Mouse (Mus musculus): ENCODE measurements around the gene Nt5dc3.

- TF ChIP-seq CTCF (conservative IDR thresholded peaks at IDR 0.05; ENCODE audit: insufficient read depth, insufficient read length, low read depth, low read length), result no peak
- TF ChIP-seq POLR2A (IDR thresholded peaks at IDR 0.05; ENCODE audit: low read depth, low read length), result no peak
Measured at GRCm38 (mm10) chr10:86878721-86879120, 99.9 kb downstream of the Nt5dc3 start.
